Mouse (Mus musculus) limb, embryonic 10.5 days (tissue): ENCODE measurements around the gene Hist2h2be. TPM values are rescaled to one million over a fixed set of nuclear protein-coding genes. Genes with fewer than 3 reads are reported as not detected.
"Not testable (repeated sequence)": the region's sequence is repeated elsewhere in the genome, so short reads cannot be mapped to it uniquely, and the experiment has no call there.

Experiments used
- DNase-seq: peaks from one replicate; pipeline ENCODE4 v3.0.0-alpha.2; 2017; ENCODE audit warnings: low spot score
- H3K27ac ChIP-seq: fragments of 300-500 bp; sonication (generic); 2 replicates; pipeline ENCODE4 v1.5.1; 2016; ENCODE audit warnings: mild to moderate bottlenecking
- H3K27me3 ChIP-seq: fragments of 300-500 bp; sonication (generic); 2 replicates; pipeline ENCODE4 v1.6.1; 2016; ENCODE audit warnings: low read depth, mild to moderate bottlenecking; ENCODE audit not compliant: poor library complexity, severe bottlenecking
- H3K36me3 ChIP-seq: fragments of 300-500 bp; sonication (generic); 2 replicates; pipeline ENCODE4 v1.6.1; 2016; ENCODE audit warnings: mild to moderate bottlenecking, moderate library complexity
- H3K4me1 ChIP-seq: fragments of 300-500 bp; sonication (generic); 2 replicates; pipeline ENCODE4 v1.6.1; 2016
- H3K4me3 ChIP-seq: fragments of 300-500 bp; sonication (generic); 2 replicates; pipeline ENCODE4 v1.5.1; 2016; ENCODE audit warnings: mild to moderate bottlenecking, moderate library complexity
- H3K9me3 ChIP-seq: fragments of 300-500 bp; sonication (generic); replicated peaks from 2 replicates; pipeline ENCODE4 v1.6.1; 2016; ENCODE audit warnings: mild to moderate bottlenecking
- WGBS: fragments of 180-500 bp; shearing (Covaris S2); methylation state at CpG from one replicate; pipeline ENCODE4 v1.1.7; 2016; 5-methylcytosine and 5-hydroxymethylcytosine counted together
- microRNA-seq: library from miRNA; unstranded; fragments of <30 nt; microRNA quantifications from one replicate; pipeline ENCODE4, GENCODE M21; 2017
- polyA plus RNA-seq: library from polyadenylated mRNA; unstranded; fragments of >200 nt; fragmentation: Nextera tagmentation; extraction: Ambion mirVana; gene quantifications from 2 replicates; pipeline ENCODE4 v1.2.1, GENCODE M21; 2016

The Hist2h2be gene
- polyA plus RNA-seq, 1 experiment from 2014 or later, result 5.8 TPM

GRCm38 (mm10) chr3:96262979-96263550, 42.1 kb downstream of the Hist2h2be start, which contains the start of gene Hist2h4:
Gene Hist2h4 (minus strand): TSS chr3:96263311.
- H3K27me3 ChIP-seq, result peaks cover 10% of the 10 kb centered on the region; the same call in 1 of the 2 replicates
- peak within 1 kb of the TSS; percentile 97 for H3K27ac ChIP-seq
- no peaks in the 10 kb centered on the region for H3K9me3 ChIP-seq
- peak; percentile 96 for DNase-seq
- peak within 1 kb of the TSS; percentile 62 for H3K4me3 ChIP-seq
- peaks cover 48% of the 10 kb centered on the region for H3K4me1 ChIP-seq
- whole genome bisulfite sequencing, result under 1% methylated on average over 40 of the region's 40 CpGs
- no peaks in the 10 kb centered on the region for H3K36me3 ChIP-seq

- WGBS, result 12% methylated on average over 27 of the region's 27 CpGs
Measured at GRCm38 (mm10) chr3:96263558-96264403, 42.9 kb downstream of the Hist2h2be start.

GRCm38 (mm10) chr3:96264404-96264949, 43.6 kb downstream of the Hist2h2be start:
- H3K4me1 ChIP-seq, result peaks cover 52% of the 10 kb centered on the region
- H3K4me3 ChIP-seq, result peak overlapping the region; percentile 62
- no peaks in the 10 kb centered on the region for H3K9me3 ChIP-seq
- 77% methylated on average over 7 of the region's 7 CpGs for WGBS
- H3K36me3 ChIP-seq, result no peaks in the 10 kb centered on the region
- 0 out of 2 replicates have a peak, but pooled peaks cover 5% of the 10 kb centered on the region for H3K27me3 ChIP-seq
- DNase-seq, result peak; percentile 47
- peak overlapping the region; percentile 97 for H3K27ac ChIP-seq

More at GRCm38 (mm10) chr3:96263558-96264403, 42.9 kb downstream of the Hist2h2be start:
- H3K9me3 ChIP-seq, result no peaks in the 10 kb centered on the region
- peaks cover 52% of the 10 kb centered on the region for H3K4me1 ChIP-seq
- peak overlapping the region; percentile 62 for H3K4me3 ChIP-seq
- peak overlapping the region; percentile 97 for H3K27ac ChIP-seq
- peak; percentile 63 for DNase-seq
- H3K27me3 ChIP-seq, result peaks cover 6% of the 10 kb centered on the region; the same call in 1 of the 2 replicates
- no peaks in the 10 kb centered on the region for H3K36me3 ChIP-seq

DNA sequence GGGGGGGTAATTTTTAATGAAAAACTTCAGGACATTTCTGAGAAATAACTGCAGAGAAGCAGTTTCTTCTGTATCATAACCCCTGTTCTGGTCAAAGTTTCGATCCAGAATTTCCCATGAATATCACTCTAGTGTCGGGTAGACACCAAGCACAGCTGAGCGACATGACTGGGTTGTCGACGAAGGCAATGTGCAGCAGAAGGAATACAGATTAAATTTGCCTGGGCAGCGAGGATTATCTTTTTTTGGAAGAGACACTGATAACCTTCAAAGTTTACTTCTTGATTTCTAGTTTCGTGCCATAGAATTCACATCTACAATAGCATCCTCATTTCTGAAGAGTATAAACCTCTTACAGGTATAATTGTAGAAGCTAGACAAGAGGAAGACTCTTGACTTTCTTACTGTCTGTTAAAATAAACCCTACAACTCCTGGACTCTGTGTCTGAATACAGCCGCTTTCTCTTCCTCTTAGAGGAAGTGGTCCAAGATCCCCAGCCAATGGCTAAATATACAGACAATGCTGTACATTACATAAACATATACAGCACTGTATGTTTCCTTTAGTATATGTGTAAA, 45.3 kb downstream of the Hist2h2be start:
- 94% methylated on average over 8 of the region's 8 CpGs for WGBS
- H3K4me1 ChIP-seq, result peaks cover 52% of the 10 kb centered on the region
- H3K4me3 ChIP-seq, result no peak overlapping the region
- H3K27me3 ChIP-seq, result no peaks in the 10 kb centered on the region
- peak overlapping the region; percentile 90 for H3K27ac ChIP-seq
- DNase-seq, result no peak
- H3K9me3 ChIP-seq, result no peaks in the 10 kb centered on the region
- no peaks in the 10 kb centered on the region for H3K36me3 ChIP-seq

DNA sequence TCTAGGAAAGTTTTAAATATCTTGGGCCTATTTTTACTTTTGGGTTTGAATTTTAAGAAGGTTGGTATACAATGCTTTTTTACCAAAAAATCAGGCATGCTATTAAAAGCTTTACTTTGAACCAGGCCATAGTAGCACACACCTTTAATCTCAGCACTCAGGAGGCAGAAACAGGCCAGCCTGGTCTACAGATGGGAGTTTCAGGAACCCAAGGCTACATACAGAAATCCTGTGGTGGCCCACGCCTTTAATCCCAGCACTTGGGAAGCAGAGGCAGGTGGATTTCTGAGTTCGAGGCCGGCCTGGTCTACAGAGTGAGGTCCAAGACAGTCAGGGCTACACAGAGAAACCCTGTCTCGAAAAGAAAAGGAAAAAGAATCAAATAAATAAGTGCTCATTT, 46.6 kb downstream of the Hist2h2be start:
- H3K36me3 ChIP-seq, result no peaks in the 10 kb centered on the region
- WGBS, result 89% methylated on average over 4 of the region's 4 CpGs
- H3K4me3 ChIP-seq, result peak overlapping the region; percentile 48
- peak overlapping the region; percentile 90 for H3K27ac ChIP-seq
- no peaks in the 10 kb centered on the region for H3K27me3 ChIP-seq
- DNase-seq, result no peak
- peaks cover 41% of the 10 kb centered on the region for H3K4me1 ChIP-seq
- no peaks in the 10 kb centered on the region for H3K9me3 ChIP-seq

DNA sequence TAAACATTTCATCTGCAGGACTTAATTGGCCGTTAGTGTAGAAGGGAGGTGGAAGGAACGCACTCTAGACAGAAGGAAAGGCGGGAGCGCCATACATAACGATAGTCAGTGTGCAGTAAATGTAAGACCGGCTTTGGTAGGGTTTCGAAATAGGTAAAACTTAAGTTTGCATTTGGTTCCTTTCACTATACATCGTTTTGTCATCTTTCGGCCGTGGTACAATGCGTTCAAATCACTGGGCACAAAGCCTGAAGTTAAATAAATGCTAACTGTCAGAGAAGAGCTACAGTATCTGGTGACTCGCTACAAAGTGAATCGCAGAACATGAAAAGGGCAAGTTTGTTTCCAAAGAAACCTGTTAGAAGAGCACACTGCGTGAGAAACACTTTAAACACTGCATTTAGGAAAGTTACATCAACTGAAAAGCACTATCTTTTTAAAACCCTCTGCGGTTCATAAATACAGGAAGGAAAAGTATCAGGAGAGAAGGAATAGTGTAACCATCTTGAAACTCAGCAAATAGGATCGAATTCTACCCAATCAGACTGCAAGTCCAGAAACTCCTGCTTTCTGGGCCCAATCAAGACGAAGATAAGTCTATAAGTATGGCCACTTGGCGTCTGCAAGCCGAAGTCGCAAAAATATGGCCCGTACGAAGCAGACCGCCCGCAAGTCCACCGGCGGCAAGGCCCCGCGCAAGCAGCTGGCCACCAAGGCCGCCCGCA, 47.3 kb downstream of the Hist2h2be start, which contains the start of gene Hist2h3b:
Gene Hist2h3b (plus strand): TSS at position 604 of the 725 bp plus-strand sequence.
- H3K4me3 ChIP-seq, result peak within 1 kb of the TSS; percentile 62
- DNase-seq, result peak; percentile 81
- peak within 1 kb of the TSS; percentile 93 for H3K27ac ChIP-seq
- peaks cover 36% of the 10 kb centered on the region for H3K4me1 ChIP-seq
- H3K36me3 ChIP-seq, result no peaks in the 10 kb centered on the region
- 26% methylated on average over 30 of the region's 30 CpGs for WGBS
- H3K27me3 ChIP-seq, result no peaks in the 10 kb centered on the region
- H3K9me3 ChIP-seq, result no peaks in the 10 kb centered on the region

GRCm38 (mm10) chr3:96268776-96269378, 48.0 kb downstream of the Hist2h2be start:
- under 1% methylated on average over 15 of the region's 44 CpGs for WGBS
- peak; percentile 54 for DNase-seq
- H3K4me1 ChIP-seq, result peaks cover 30% of the 10 kb centered on the region
- not testable (repeated sequence) for H3K36me3 ChIP-seq, H3K27me3 ChIP-seq, H3K9me3 ChIP-seq
- H3K4me3 ChIP-seq, result peak overlapping the region; percentile 62
- H3K27ac ChIP-seq, result peak overlapping the region; percentile 93

DNA sequence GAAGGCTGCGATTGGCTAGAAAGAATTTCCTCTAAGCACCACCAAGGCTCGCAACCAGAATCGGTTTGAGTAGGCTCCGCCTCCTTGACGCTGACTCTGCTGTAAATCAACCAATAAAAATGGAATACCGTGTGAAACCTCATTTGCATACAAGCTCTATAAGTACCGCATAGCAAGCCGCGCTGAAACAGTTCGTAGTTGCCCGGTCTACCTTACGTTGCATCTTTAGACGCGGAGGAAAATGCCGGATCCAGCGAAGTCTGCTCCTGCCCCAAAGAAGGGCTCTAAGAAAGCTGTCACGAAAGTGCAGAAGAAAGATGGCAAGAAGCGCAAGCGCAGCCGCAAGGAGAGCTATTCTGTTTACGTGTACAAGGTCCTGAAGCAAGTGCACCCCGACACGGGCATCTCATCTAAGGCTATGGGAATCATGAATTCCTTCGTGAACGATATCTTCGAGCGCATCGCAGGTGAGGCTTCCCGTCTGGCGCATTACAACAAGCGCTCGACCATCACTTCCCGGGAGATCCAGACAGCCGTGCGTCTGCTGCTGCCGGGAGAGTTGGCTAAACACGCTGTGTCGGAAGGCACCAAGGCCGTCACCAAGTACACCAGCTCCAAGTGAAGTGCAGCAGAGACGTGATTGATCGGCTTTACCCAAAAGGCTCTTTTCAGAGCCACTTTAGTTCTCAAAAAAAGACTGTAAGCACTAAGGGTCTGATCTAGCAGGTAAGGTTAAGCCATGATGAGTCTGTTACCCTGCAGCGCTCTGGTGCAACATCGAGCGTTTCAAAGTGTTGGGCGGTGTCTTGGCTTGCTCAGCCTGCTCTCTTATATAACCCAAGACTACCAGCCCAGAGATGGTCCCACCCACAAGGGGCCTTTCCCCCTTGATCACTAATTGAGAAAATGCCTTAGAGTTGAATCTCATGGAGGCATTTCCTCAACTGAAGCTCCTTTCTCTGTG, 48.9 kb downstream of the Hist2h2be start, which contains the start of gene Hist2h2bb:
Gene Hist2h2bb (plus strand): TSS at position 242 of the 964 bp plus-strand sequence.
- Histone ChIP-seq H3K27me3 (no peaks in the 10 kb centered on the region), H3K36me3 (no peaks in the 10 kb centered on the region), H3K9me3 (no peaks in the 10 kb centered on the region), H3K27ac (peak within 1 kb of the TSS; percentile 93), H3K4me1 (peaks cover 21% of the 10 kb centered on the region), H3K4me3 (peak within 1 kb of the TSS; percentile 62)
- WGBS, result under 1% methylated on average over 45 of the region's 45 CpGs
- peak; percentile 91 for DNase-seq

Small RNAs within 50 kb of the gene (microRNA-seq; reads per million reads assigned to microRNA genes)
- gene Gm44492 (not detected), gene Gm47311 (not detected), gene Gm47313 (not detected)

Other genes starting within 250 kb of the Hist2h2be start
- gene Plekho1, start 225.1 kb upstream of the Hist2h2be start, polyA plus RNA-seq, result 77.7 and 81.9 TPM in 2 replicates
- 22.4 and 23.6 TPM in 2 replicates for gene Vps45, start 162.7 kb upstream of the Hist2h2be start, polyA plus RNA-seq
- 18.6 and 19.2 TPM in 2 replicates for gene Otud7b, start 116.6 kb upstream of the Hist2h2be start, polyA plus RNA-seq
- 10.8 and 18.2 TPM in 2 replicates for gene Mtmr11, start 59.1 kb upstream of the Hist2h2be start, polyA plus RNA-seq
- gene Sf3b4, start 48.8 kb upstream of the Hist2h2be start, polyA plus RNA-seq, result 290 and 304 TPM in 2 replicates
- gene Sv2a, start 40.0 kb upstream of the Hist2h2be start, polyA plus RNA-seq, result 3.6 and 3.9 TPM in 2 replicates
- 74.2 and 76.5 TPM in 2 replicates for gene Bola1, start 1.4 kb upstream of the Hist2h2be start, polyA plus RNA-seq
- gene Hist2h2ab, start 1.3 kb upstream of the Hist2h2be start, polyA plus RNA-seq, result 0.63 and 1.2 TPM in 2 replicates
- 11.7 and 16.3 TPM in 2 replicates for gene Hist2h2ac, start 239 bp upstream of the Hist2h2be start, polyA plus RNA-seq
- gene Hist2h3c2, start 18.0 kb downstream of the Hist2h2be start, polyA plus RNA-seq, result 6.5 and 7.3 TPM in 2 replicates
- 18.9 and 27.3 TPM in 2 replicates for gene Hist2h2aa2, start 19.2 kb downstream of the Hist2h2be start, polyA plus RNA-seq
- 12.7 and 15.9 TPM in 2 replicates for gene Hist2h2aa1, start 24.4 kb downstream of the Hist2h2be start, polyA plus RNA-seq
- gene Hist2h3c1, start 25.6 kb downstream of the Hist2h2be start, polyA plus RNA-seq, result 0.41 TPM in 1 of 2 replicates, not detected in the other
- 7.7 and 9.4 TPM in 2 replicates for gene Hist2h4, start 42.2 kb downstream of the Hist2h2be start, polyA plus RNA-seq
- gene Hist2h3b, start 47.5 kb downstream of the Hist2h2be start, polyA plus RNA-seq, result 48.3 and 54.0 TPM in 2 replicates
- gene Hist2h2bb, start 48.6 kb downstream of the Hist2h2be start, polyA plus RNA-seq, result 8.2 and 10.7 TPM in 2 replicates
- gene Fcgr1, start 72.8 kb downstream of the Hist2h2be start, polyA plus RNA-seq, result 0.60 and 0.85 TPM in 2 replicates
- gene BC107364, start 231.2 kb downstream of the Hist2h2be start, polyA plus RNA-seq, result 0.14 TPM in 1 of 2 replicates, not detected in the other